Mouse (Mus musculus) layer of hippocampus, postnatal 14 days (tissue): ENCODE results near the gene Slx1b. TPM values are rescaled to one million over a fixed set of nuclear protein-coding genes. Genes with fewer than 3 reads are reported as not detected.
A peak's percentile ranks its signal among the peaks of the same experiment; 100 is the strongest.

Experiments
- DNase-seq, 2 experiments: peaks; one replicate each; pipeline ENCODE4 v3.0.0; 2021 to 2022; ENCODE audit warnings: low spot score in 2 of 2, mixed read lengths in 1 of 2
- total RNA-seq, 2 experiments: library from RNA; stranded (reverse); gene quantifications; 2 replicates each; pipeline ENCODE4 v1.2.3; 2021

Gene Slx1b
- total RNA-seq, 2 experiments from 2014 or later = 16.2 to 19.8 TPM

DNA sequence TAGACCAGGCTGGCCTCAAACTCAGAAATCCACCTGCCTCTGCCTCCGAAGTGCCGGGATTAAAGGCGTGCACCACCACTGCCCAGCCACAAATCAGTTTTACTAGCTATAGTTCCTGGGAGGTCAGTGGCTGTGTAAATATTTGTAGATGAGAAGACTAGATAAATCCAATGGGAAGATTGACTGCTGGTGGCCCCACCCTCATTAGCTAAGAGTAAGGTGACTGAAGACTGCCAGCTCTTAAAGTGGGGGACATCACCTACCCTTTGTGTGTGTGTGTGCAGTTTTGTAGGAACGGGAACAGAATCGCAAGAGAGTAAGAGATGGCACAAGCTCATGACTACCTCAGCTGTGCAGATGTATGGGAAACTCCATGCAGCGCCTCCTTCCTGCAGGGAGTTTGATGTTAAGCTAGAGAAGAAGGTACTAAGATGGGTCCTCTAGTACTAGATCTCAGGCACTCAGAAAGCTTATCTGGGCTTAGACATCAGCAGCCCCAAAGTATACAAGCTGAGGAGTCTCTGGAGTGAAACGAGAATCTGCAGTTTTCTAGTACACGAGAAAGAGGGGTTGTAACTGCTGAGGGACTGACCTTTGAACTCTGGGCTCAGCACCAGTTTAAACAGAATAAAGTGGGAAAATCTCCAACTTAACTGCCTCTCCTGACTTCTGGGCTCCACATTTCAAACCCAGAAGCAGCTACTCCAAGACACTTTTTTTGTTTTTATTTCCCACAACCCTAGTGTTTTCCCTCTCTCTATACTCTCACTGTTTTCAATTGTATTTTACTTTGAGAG, 16.8 kb downstream of the Slx1b start:
- no peak for DNase-seq

DNA sequence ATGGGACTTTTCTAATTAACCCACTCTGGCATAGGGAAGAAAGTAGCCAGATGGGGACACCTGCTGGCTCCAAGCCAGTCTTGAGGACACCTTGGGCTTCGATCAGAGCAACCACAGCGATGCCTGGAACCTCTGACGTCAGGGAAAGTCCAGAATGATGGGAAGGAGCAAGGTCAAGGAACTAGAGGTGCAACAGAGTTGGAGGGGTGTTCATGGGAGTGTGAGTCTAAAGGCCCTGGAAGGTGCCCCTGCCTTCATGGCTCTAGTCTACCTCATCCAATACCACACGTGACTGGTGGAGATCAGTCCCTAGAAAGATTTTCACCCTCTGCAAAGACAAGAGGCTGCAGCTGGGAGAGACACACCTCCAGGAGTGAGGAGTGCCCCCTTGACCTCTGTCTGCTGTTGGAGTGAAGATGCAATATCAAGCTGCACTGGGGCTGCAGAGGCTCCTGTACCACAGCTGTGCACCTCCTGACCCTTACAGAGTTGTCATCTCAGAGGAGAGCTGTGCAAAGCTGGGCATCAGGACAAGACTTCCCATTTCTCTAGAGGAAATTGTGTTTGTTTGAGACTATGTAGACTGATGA, 18.9 kb downstream of the Slx1b start:
- no peak for DNase-seq

DNA sequence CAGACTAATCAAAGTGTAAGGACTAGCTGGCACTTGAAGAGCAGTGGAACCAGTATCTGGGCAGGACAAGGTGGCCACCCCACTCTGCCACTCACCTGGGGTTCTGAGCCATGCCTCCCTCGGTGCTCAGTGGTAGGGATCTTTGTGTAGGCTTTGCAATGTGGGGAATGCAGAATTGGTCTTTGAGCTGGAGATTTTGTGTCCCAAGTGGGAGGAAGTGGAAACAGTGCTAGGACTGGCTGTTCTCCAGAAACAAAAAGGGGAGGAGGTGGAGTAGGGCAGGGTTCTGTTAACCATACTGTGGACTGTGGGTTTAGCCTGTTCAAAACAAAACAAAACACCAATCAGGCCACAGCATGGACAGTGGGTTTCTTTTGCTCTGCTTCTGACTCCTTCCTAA, 19.4 kb downstream of the Slx1b start, which contains the start of gene Sult1a1:
TSS of gene Sult1a1 (minus strand) at position 226 of the 400 bp plus-strand sequence.
- DNase-seq = peak in 1 of 2 experiments; percentile 54

DNA sequence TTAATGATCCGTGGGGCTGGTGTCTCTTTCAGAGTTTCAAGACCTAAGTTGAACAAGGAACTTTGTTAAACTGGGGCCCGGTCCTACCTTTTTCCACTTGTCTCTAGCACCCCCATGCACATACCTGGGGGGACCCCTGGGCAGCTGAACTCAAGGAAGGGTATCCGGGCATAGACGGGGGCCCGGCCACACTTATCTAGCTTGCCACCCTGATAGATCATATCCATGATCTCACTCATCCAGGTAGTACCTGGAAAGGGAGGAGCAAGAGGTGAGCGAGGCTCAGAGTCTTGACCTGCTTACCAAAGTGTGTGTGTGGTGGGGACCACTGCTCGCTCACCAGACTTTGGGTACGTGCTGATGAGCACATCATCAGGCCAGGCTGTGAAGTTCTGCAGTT, 20.5 kb downstream of the Slx1b start:
- DNase-seq = no peak

DNA sequence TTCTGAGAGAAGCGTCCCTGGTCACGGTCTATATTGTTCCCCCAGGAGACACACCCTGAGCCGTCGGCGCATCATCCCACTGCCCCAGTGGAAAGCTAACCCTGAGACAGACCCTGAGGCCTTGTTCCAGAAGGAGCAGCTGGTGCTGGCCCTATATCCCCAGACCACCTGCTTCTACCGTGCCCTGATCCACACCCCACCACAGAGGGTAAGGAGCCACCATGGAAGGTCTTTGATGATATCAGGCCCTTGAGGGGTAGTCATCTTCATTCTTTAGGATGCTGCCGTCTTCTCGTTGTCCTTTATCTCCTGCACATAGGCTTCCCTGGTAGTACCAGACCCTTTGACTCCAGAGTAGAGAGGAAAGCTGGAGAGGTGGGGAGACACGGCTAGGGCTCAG, 23.5 kb downstream of the Slx1b start:
- DNase-seq = no peak

DNA sequence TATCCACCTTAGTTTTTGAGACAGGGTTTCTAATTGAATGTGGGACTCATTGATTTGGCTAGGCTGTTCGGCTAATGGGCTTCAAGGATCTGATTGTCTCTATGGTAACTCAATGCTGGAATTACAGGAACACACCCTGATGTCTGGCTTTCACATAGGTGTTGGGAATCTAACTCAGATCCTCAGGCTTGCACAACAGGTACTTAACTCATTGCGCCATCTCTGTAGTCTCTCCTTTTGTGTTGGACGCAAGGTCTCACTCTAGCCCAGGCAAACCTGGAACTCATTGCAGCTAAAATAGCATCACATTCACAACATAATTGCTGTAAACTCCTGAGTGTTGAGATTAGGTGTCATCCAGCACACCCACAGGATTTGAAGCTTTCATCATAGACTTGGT, 25.4 kb downstream of the Slx1b start:
- no peak for DNase-seq

DNA sequence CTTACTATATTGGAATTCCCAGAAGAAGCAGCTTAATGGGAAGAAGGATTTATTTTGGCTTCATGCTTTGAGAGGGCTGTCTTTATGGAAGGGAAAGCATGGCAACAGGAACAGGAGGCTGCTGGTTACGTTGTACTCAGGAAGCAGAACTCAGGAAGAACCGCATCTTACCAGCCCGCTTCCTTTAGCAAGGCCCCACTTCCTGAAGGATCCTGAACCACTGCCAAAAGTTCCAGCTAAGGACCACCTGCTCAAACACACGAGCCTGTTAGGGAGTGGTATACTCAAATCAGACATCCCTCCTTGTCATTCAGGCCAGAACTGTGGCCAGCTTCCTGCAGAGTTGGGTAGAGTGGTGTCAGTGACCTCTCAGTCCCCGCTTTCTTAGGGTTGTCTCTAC, 27.1 kb downstream of the Slx1b start:
- DNase-seq = no peak

DNA sequence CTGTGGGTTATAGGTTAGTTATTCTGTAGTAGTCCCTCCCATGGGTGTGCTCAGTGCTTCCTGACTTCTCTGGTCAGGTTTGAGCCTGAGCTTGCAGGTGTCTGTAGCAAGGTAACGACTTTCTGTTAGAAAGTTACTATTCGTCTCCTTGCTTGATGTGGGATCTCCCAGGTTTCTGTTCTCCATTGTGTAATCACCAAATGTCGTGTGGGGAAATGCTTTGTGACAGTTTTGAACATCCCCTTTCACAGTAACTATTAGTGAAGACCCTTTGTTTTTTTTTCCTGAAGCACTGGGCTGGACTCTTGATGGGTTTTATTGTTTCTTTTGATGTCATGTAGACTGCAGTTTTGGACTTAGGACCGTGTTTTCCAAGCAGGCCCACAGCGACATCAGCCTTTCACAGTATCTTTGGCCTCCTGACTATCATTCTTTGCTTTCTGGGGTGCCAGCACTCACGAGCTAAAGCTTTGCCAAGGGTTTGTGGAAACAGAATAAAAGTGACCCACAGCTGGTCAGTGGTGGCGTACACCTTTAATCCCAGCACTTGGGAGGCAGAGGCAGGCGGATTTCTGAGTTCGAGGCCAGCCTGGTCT, 28.0 kb downstream of the Slx1b start:
- no peak for DNase-seq

DNA sequence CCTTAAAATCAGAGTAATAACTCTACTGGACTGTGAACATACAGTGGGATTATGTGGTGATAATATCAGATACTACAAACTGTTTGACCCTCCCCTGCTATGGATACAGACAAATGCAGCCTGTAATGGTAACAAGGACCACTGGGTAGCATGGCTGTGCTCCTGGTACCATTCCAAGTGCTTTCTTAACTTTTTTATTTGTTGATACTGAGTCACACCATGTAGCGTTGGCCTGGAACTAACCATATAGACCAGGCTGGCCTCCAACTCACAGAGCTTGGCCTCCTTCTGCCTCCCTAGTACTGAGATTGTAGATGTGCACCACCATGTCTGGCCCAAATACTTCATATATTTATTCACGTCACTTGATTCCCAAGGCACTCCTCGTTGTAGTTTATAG, 30.3 kb downstream of the Slx1b start:
- no peak for DNase-seq

DNA sequence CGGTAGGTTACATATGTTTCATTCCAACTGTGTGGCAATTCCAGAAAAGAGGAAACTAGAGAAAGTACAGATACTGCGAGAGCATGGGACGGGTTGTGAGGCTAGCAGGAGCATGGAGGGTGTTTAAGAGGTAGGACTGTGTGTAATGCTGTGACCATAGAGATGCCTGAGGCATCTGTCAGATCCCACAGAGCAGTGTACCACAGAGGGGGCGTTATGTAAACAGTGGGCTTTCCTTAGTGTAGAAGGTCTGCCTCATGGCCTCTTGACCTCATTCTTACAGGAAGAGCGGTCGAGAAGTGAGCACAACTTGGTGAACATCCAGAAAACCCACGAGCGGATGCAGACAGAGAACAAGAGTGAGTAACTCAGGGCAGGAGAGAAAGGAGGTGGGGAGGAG, 31.9 kb downstream of the Slx1b start:
- no peak for DNase-seq

DNA sequence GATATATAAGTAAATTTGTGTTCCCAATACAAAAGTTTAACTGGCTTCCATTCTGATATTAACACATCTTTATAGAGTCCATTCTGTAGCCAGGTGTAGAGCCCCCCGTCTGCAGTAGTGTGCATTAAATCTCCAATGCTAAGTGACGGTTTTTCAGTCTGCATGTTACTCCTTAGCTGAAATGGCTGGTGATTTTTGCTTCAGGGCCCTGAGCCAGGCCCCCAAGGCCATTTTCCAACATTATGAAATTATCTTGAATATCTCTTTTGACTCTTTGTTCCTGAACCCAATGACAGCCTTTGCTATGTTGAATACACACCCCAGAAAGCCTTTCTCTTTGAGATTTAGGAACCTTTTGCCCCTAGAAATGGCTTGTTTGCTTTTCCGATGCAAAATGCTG, 35.8 kb downstream of the Slx1b start:
- no peak for DNase-seq

DNA sequence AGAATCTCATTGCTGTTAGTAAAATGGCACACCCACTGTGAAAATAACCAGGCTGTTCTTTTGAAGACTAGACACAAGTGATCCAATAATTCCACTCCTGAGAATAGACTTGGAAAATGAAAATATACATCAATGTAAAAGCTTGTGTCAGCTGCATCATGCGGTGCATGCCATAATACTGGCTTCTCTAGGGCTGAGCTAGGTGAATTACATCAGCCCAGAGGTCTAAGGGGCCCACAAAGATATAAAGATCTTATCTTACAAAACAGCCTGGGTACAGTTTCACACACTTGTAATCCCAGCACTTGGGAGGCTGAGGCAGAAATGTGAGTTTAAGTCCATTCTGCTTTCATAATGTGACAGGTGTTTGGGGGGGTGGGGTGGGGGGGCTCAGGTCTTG, 38.1 kb downstream of the Slx1b start:
- no peak for DNase-seq

DNA sequence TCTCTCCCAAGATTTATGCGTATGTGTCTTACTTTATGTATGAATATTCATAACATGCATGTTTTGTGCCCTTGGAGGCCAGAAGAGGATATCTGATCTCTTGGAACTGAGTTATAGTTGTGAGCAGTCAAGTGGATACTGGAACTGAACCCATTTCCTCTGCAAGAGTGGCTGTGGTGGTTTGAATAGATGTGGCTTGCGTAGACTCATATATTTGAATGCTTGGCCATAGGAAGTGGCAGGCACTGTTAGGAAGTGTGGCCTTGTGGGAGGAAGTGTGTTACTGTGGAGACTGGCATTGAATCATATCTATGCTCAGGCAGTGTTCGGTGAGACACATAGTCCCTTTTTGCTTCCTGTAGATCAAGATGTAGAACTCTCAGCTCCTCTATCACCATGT, 39.9 kb downstream of the Slx1b start:
- no peak for DNase-seq

DNA sequence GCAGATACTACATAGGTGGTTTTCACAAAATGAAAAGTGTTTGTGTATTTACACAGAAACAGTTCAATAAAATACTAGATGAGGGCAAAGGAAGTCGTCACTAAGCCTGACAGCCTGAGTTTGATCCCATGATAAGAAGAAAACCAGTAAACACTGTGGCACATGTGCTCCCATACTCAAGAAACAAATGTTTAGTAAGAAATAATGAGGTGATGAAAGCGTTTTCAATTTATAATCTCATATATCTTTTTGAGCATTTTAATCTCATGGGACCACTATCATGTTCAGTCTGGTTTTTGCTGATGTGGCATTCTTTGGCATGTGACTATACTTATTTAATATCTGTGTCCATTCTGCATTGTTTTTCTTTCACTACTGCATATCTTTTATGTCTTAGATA, 41.6 kb downstream of the Slx1b start:
- no peak for DNase-seq

DNA sequence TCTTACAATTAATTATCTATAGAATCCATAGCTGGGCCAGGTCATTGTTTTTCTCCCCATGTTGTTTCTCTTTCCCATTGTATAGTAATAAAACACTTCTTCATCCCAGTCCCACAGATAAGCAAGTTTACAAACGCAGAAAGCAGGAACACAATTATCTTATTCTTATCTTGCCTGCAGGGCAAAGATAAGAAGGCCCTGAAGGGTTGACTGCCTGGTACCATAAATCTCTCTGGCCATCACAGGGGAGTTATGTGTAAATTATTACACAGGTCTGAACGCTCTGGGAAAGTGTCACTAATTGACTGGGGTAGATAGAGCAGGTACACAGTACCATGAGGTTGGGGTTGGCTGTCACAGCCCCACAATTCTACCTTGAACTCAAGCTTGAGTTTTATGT, 44.7 kb downstream of the Slx1b start:
- no peak for DNase-seq

DNA sequence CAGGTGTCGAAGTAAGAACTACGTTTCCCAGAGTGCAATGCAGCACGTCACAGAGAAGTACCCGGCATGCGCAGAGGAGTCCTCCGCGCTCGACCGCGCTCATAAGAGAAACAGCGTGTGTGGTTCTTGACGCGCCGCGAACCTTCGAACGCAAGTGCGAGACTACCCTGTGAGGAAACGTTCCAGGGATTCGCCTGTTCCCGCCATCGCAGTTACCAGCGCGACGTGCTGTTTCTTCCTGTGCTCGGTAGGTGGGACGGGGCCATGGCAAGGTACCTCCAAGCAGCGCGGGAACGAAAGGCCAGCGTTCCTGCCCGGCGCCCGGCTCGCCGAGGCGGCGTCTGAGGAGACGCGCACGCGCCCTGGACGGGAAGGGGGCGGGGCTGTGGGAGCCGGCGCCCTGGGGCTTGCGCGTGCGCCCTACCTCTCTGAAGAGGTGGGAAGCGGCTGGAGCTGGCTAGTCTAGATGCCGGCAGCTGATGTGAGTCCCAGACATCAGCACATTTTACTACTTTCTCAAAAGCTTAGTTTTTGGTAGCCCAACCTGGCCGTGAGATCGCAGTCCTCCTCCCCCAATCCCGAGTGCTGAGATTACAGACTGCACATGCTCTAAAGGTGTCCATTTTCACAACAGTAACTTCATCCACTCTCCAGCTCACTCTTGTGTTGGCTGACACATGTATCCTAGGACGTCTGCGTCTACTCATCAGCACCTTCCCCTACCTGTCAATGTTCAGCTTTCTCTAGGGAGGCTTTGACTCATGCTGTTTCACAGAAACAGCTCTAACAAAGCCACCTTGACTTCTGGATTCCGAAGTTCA, 46.1 kb downstream of the Slx1b start, which contains the start of gene Sgf29:
TSS of gene Sgf29 (plus strand) at position 79 of the 821 bp plus-strand sequence.
- peak; percentile 93 to 96 for DNase-seq

DNA sequence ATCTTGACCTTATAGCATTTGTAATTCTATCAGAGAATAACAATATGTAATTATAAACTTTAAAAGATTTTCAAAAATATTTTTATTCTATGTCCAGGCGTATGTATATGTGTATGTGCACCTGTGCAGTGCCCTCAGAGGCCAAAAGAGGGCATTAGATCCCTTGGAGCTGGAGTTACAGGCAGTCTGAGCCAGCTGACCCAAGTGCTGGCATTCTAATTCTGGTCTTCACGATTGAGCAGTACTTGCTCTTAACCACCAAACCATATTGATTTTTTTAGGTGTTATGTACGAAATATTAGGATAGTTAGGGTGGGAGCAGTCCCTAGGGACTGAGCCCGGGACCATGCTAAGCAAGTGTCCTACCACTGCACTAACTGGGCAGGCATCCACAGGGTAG, 47.1 kb downstream of the Slx1b start:
- no peak for DNase-seq

DNA sequence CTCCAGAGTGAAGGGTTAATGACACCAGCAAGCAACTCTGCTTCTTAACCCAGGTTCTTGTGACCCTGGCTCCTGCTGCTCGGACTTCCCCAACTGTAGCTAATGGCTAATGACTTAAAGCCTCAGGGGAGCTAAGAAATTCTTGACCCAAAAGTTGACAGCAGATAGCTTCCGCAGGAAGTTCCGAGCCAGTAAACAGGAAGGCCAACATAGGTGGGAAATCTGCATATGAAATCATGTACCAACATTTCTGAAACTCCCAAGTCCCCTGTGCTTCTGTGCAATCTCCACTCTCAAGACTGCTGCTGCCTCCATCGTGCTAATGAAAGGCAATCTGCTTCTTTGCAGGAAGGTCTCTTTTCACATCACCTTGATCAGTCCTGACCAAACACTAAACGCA, 49.9 kb downstream of the Slx1b start:
- no peak for DNase-seq

DNA sequence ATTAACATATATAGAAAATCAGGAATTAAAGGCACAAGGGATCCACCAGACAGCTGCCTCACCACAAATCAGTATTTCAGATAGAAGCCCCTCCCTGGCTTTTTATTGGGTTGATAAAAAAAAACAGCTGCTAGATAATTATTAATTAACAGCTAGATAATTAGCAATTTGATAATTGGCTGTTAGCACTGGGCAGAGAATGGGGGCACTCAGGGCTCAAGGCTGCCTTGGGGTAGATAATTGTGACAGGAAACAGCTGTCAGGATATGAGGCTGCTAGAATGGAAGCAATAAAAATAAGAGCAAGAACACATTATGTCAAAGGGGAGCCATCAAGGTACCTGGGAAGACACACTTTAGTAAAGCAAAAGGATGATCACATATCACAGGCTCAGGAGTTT, 50.7 kb downstream of the Slx1b start:
- DNase-seq = no peak

DNA sequence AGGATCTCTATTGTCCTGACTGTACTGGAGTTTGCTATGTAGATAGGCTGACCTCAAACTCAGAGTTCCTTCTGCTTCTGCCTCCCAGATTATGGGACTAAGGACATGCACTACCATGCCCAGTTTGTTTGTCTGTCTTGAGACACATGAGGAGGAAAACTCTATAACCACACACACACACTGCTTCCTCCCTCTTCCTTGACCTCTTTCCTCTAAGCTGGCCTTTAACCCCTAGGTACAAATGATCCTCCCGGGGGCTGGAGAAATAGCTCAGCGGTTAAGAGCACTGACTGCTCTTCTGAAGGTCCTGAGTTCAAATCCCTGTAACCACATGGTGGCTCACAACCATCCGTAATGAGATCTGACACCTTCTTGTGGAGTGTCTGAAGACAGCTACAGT, 51.2 kb downstream of the Slx1b start:
- no peak for DNase-seq

DNA sequence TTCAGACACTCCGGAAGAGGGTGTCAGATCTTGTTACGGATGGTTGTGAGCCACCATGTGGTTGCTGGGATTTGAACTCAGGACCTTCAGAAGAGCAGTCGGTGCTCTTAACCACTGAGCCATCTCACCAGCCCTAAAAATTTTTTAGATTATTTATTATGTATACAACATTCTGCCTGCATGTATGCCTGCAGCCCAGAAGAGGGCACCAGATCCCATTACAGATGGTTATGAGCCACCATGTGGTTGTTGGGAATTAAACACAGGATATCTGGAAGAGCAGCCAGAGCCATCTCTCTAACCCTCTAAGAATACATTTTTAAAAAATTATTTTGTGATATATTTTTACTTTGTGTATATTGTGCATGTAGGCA, 52.4 kb downstream of the Slx1b start:
- peak; percentile 7 to 42 for DNase-seq
